Mouse (Mus musculus): Measurements from ENCODE around the gene Sirt4.
A peak's percentile ranks its signal among the peaks of the same experiment; 100 is the strongest.

GRCm38 (mm10) chr5:115473191-115473590, 11.3 kb downstream of the Sirt4 start:
- TF ChIP-seq CTCF (IDR thresholded peaks at IDR 0.05; ENCODE audit: control insufficient read depth, insufficient read depth, low read length) (0 out of 2 replicates have a peak, but pooled peaks have one; percentile 2), POLR2A (IDR thresholded peaks at IDR 0.05; ENCODE audit: borderline replicate concordance, control insufficient read depth, low read depth, low read length) (no peak)
